Mouse (Mus musculus): ENCODE data around the gene Fam155a.

GRCm38 (mm10) chr8:9546429-9546828, 224.5 kb downstream of the Fam155a start:
- TF ChIP-seq CTCF (IDR thresholded peaks at IDR 0.05; ENCODE audit: low read depth) (no peak), EP300 (IDR thresholded peaks at IDR 0.05; ENCODE audit: low read depth) (no peak)

All from heart, postnatal 0 days (tissue).